Comparison of ENCODE assay signal across 25 mouse cellular contexts in the genomic region with DNA sequence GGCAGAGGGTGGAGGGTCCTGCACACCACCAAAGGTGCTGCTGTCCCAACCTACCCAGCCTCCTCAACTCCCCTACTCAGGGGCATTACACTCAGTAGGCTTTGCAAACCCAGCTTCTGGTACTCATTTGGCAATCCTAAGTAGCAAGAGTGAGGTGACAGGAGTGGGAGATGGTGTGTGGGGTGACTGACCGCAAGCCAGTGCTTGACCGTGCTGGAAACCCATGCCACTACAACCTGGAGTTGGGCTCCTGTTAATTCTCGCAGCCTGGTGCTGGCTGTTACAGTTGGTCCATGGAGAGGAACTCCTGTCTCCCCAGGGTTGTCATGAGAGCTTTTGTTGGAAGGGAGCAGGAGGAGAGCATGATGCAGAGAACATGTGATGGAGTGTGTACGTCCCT. TPM values are rescaled to one million over a fixed set of nuclear protein-coding genes. Genes with fewer than 3 reads are reported as not detected.
DNase-seq lines count a peak whose midpoint lies in the region; ATAC-seq and TF ChIP-seq lines count a peak whose summit lies in the region.
"Had no signal": no experiment of that assay in that cellular context is flagged by ENCODE, and none has a peak within 500 bp of the region (broad histone marks: within the 10 kb centered on the region; RNA-seq: fewer than 3 reads in every experiment).

No protein-coding gene starts in this region.

- H3K4me2 ChIP-seq in limb, embryonic 12.5 days = 0 out of 2 replicates have a peak overlapping the region, but pooled peaks have one; percentile 48
- peak overlapping the region; percentile 65 for H3K4me2 ChIP-seq in liver, postnatal 0 days (ENCODE audit: low read depth, low read length)
- H3K4me2 ChIP-seq: forebrain, embryonic 13.5 days; forebrain, embryonic 15.5 days had no signal

- H3K36me3 ChIP-seq in limb, embryonic 12.5 days = peaks cover 16% of the 10 kb centered on the region
- peaks cover 16% of the 10 kb centered on the region for H3K36me3 ChIP-seq in limb, embryonic 10.5 days
- peaks cover 12% of the 10 kb centered on the region for H3K36me3 ChIP-seq in liver, postnatal 0 days (replicated peaks; ENCODE audit: insufficient read depth, low read length)

- no peak overlapping the region for H3K4me3 ChIP-seq in limb, embryonic 12.5 days (replicated peaks)
- no peak overlapping the region for H3K4me3 ChIP-seq in limb, embryonic 10.5 days
- peak overlapping the region; percentile 38 for H3K4me3 ChIP-seq in liver, postnatal 0 days (ENCODE audit: low read depth, low read length)
- H3K4me3 ChIP-seq: embryonic facial prominence, embryonic 12.5 days; forebrain, embryonic 13.5 days; forebrain, embryonic 15.5 days had no signal

- no peak for DNase-seq in limb, embryonic 10.5 days (ENCODE audit: low spot score)
- DNase-seq in liver, postnatal 0 days = no peak
- DNase-seq in liver = no peak
- DNase-seq: adrenal gland, adult 8-10 months; adrenal gland, postnatal 14 days; adrenal gland, postnatal 36 days; cerebellum, adult 11-12 months; cerebellum, adult 2 months; cerebellum, adult 9-10 months; cerebellum, postnatal 10 days; cerebellum, postnatal 25 days; forebrain, postnatal 0 days had no signal

- no peak for TF ChIP-seq CTCF in liver, postnatal 0 days (IDR thresholded peaks at IDR 0.05; ENCODE audit: low read depth)

- WGBS in limb, embryonic 12.5 days = 93% methylated on average over 4 of the region's 4 CpGs
- 96% methylated on average over 4 of the region's 4 CpGs for WGBS in limb, embryonic 10.5 days
- WGBS in liver, postnatal 0 days (ENCODE audit: insufficient replicate concordance) = 90% methylated on average over 4 of the region's 4 CpGs

- H3K9me3 ChIP-seq in limb, embryonic 12.5 days = no peaks in the 10 kb centered on the region
- H3K9me3 ChIP-seq in limb, embryonic 10.5 days (replicated peaks) = no peaks in the 10 kb centered on the region
- no peaks in the 10 kb centered on the region for H3K9me3 ChIP-seq in liver, postnatal 0 days (ENCODE audit: low read length)
- H3K9me3 ChIP-seq: embryonic facial prominence, embryonic 10.5 days; embryonic facial prominence, embryonic 12.5 days; forebrain, embryonic 13.5 days; forebrain, embryonic 15.5 days; G1E had no signal

- no peak for ATAC-seq in limb, embryonic 12.5 days (ENCODE audit: insufficient number of reproducible peaks, insufficient read depth, low FRiP score, low TSS enrichment, low read depth)
- no peak for ATAC-seq in liver, postnatal 0 days
- ATAC-seq in megakaryocyte progenitor cell, adult 5-6 weeks (replicated peaks; ENCODE audit: poor library complexity) = no peak
- ATAC-seq: activated CD4-positive, CD25-positive, alpha-beta regulatory T cell, adult 4 months; forebrain, embryonic 13.5 days; forebrain, embryonic 15.5 days; forebrain, postnatal 0 days; Patski had no signal

- H3K9ac ChIP-seq in limb, embryonic 12.5 days (replicated peaks) = no peak overlapping the region
- H3K9ac ChIP-seq in liver, postnatal 0 days (replicated peaks) = peak overlapping the region; percentile 63; the same call in 1 of the 2 replicates
- H3K9ac ChIP-seq: forebrain, embryonic 13.5 days; forebrain, embryonic 15.5 days; forebrain, postnatal 0 days had no signal

- H3K27me3 ChIP-seq in limb, embryonic 12.5 days = peaks cover 37% of the 10 kb centered on the region
- peaks cover 40% of the 10 kb centered on the region for H3K27me3 ChIP-seq in limb, embryonic 10.5 days (ENCODE audit: low read depth, poor library complexity, severe bottlenecking)
- no peaks in the 10 kb centered on the region for H3K27me3 ChIP-seq in liver, postnatal 0 days (ENCODE audit: insufficient read depth, low read length)

- no peak for TF ChIP-seq EP300 in liver, postnatal 0 days (IDR thresholded peaks at IDR 0.05; ENCODE audit: low read depth)

- no peak overlapping the region for H3K27ac ChIP-seq in limb, embryonic 12.5 days
- H3K27ac ChIP-seq in limb, embryonic 10.5 days = no peak overlapping the region
- peak overlapping the region; percentile 44; the same call in 1 of the 2 replicates for H3K27ac ChIP-seq in liver, postnatal 0 days (ENCODE audit: low read depth)
- H3K27ac ChIP-seq: embryonic facial prominence, embryonic 12.5 days; forebrain, embryonic 13.5 days; forebrain, embryonic 15.5 days had no signal

- peaks cover 18% of the 10 kb centered on the region for H3K4me1 ChIP-seq in limb, embryonic 12.5 days (replicated peaks)
- H3K4me1 ChIP-seq in limb, embryonic 10.5 days = peaks cover 28% of the 10 kb centered on the region
- H3K4me1 ChIP-seq in liver, postnatal 0 days (ENCODE audit: insufficient read depth) = peaks cover 15% of the 10 kb centered on the region

RNA-seq across cellular contexts. Expression of a gene that starts 2.1 kb away (rescaled TPM):
- polyA plus RNA-seq in limb, embryonic 12.5 days (2016; fragmentation: Nextera tagmentation; extraction: Ambion mirVana) = 55.9 and 56.2 TPM in 2 replicates
- polyA plus RNA-seq in limb, embryonic 10.5 days (2016; fragmentation: Nextera tagmentation; extraction: Ambion mirVana) = 77.1 and 80.9 TPM in 2 replicates
- 20.6 and 21.8 TPM in 2 replicates for polyA plus RNA-seq in liver, postnatal 0 days (2015; fragmentation: Nextera tagmentation; extraction: Ambion mirVana)
- 37.9 and 39.9 TPM in 2 replicates for total RNA-seq in megakaryocyte progenitor cell, adult 5-6 weeks (2015)
- 35.1 and 39.7 TPM in 2 replicates for total RNA-seq in megakaryocyte progenitor cell, adult 5-6 weeks (2017)

RNA-seq across cellular contexts. Expression of a gene that starts 2.3 kb away (rescaled TPM):
- polyA plus RNA-seq in limb, embryonic 12.5 days (2016; fragmentation: Nextera tagmentation; extraction: Ambion mirVana) = 0.09 TPM in 1 of 2 replicates, not detected in the other
- 0.20 TPM in 1 of 2 replicates, not detected in the other for polyA plus RNA-seq in limb, embryonic 10.5 days (2016; fragmentation: Nextera tagmentation; extraction: Ambion mirVana)
- 771 and 869 TPM in 2 replicates for polyA plus RNA-seq in liver, postnatal 0 days (2015; fragmentation: Nextera tagmentation; extraction: Ambion mirVana)
- total RNA-seq in megakaryocyte progenitor cell, adult 5-6 weeks (2015) = not detected in 2 replicates
- total RNA-seq in megakaryocyte progenitor cell, adult 5-6 weeks (2017) = not detected in 2 replicates
- total RNA-seq: forebrain, postnatal 0 days had no signal
- polyA plus RNA-seq: activated CD4-positive, CD25-positive, alpha-beta regulatory T cell, adult 4 months; C2C12; cerebellum, adult 2 months; cortical plate, adult 2 months; embryonic facial prominence, embryonic 10.5 days; embryonic facial prominence, embryonic 12.5 days; embryonic facial prominence, embryonic 14.5 days; forebrain, embryonic 11.5 days; forebrain, embryonic 13.5 days; forebrain, embryonic 15.5 days; forebrain, postnatal 0 days; G1E; Patski had no signal

RNA-seq across cellular contexts. Expression of a gene that starts 12.0 kb away (rescaled TPM):
- 35.6 and 36.8 TPM in 2 replicates for polyA plus RNA-seq in limb, embryonic 12.5 days (2016; fragmentation: Nextera tagmentation; extraction: Ambion mirVana)
- polyA plus RNA-seq in limb, embryonic 10.5 days (2016; fragmentation: Nextera tagmentation; extraction: Ambion mirVana) = 36.6 and 37.4 TPM in 2 replicates
- 4.0 TPM in 2 replicates for polyA plus RNA-seq in liver, postnatal 0 days (2015; fragmentation: Nextera tagmentation; extraction: Ambion mirVana)
- total RNA-seq in megakaryocyte progenitor cell, adult 5-6 weeks (2015) = 12.5 and 13.3 TPM in 2 replicates
- 17.6 and 23.4 TPM in 2 replicates for total RNA-seq in megakaryocyte progenitor cell, adult 5-6 weeks (2017)

RNA-seq across cellular contexts. Expression of a gene that starts 30.3 kb away (rescaled TPM):
- polyA plus RNA-seq in limb, embryonic 12.5 days (2016; fragmentation: Nextera tagmentation; extraction: Ambion mirVana) = not detected in 2 replicates
- polyA plus RNA-seq in limb, embryonic 10.5 days (2016; fragmentation: Nextera tagmentation; extraction: Ambion mirVana) = 0.13 TPM in 1 of 2 replicates, not detected in the other
- 256 and 423 TPM in 2 replicates for polyA plus RNA-seq in liver, postnatal 0 days (2015; fragmentation: Nextera tagmentation; extraction: Ambion mirVana)
- total RNA-seq in megakaryocyte progenitor cell, adult 5-6 weeks (2015) = not detected in 2 replicates
- total RNA-seq in megakaryocyte progenitor cell, adult 5-6 weeks (2017) = not detected in 2 replicates
- total RNA-seq: forebrain, postnatal 0 days; G1E had no signal
- polyA plus RNA-seq: activated CD4-positive, CD25-positive, alpha-beta regulatory T cell, adult 4 months; C2C12; embryonic facial prominence, embryonic 10.5 days; embryonic facial prominence, embryonic 12.5 days; forebrain, embryonic 11.5 days; forebrain, embryonic 15.5 days; forebrain, postnatal 0 days; G1E; Patski had no signal

RNA-seq across cellular contexts. Expression of a gene that starts 35.3 kb away (rescaled TPM):
- polyA plus RNA-seq in limb, embryonic 12.5 days (2016; fragmentation: Nextera tagmentation; extraction: Ambion mirVana) = not detected in 2 replicates
- not detected in 2 replicates for polyA plus RNA-seq in limb, embryonic 10.5 days (2016; fragmentation: Nextera tagmentation; extraction: Ambion mirVana)
- 453 and 541 TPM in 2 replicates for polyA plus RNA-seq in liver, postnatal 0 days (2015; fragmentation: Nextera tagmentation; extraction: Ambion mirVana)
- total RNA-seq in megakaryocyte progenitor cell, adult 5-6 weeks (2015) = not detected in 2 replicates
- not detected in 2 replicates for total RNA-seq in megakaryocyte progenitor cell, adult 5-6 weeks (2017)
- total RNA-seq: forebrain, postnatal 0 days had no signal
- polyA plus RNA-seq: activated CD4-positive, CD25-positive, alpha-beta regulatory T cell, adult 4 months; C2C12; embryonic facial prominence, embryonic 10.5 days; embryonic facial prominence, embryonic 12.5 days; embryonic facial prominence, embryonic 14.5 days; forebrain, embryonic 11.5 days; forebrain, embryonic 13.5 days; forebrain, embryonic 15.5 days; G1E; Patski had no signal

Comparison
In these comparisons a context has a peak if more than half of its experiments do, and no peak if none do; other contexts are left out.
1. RNA of a gene that starts 2.3 kb away (polyA plus RNA-seq): 771 to 869 TPM in liver, postnatal 0 days; 0.20 TPM in limb, embryonic 10.5 days and 0.09 TPM in limb, embryonic 12.5 days; every median in the first group is over 100 times any median in the second.